Mouse (Mus musculus) kidney, adult 2 months (tissue): Measurements from ENCODE around the gene Amacr. TPM values are rescaled to one million over a fixed set of nuclear protein-coding genes. Genes with fewer than 3 reads are reported as not detected.

Experiments
- DNase-seq: peaks from one replicate; pipeline ENCODE4 v3.0.0; 2021
- H3K27ac ChIP-seq: fragments of 200-500 bp; 2 replicates; pipeline ENCODE4 v1.5.1; 2012; ENCODE audit warnings: low read depth, low read length, control low read depth, inconsistent platforms; ENCODE audit not compliant: insufficient read depth
- H3K27me3 ChIP-seq: fragments of 200-500 bp; replicated peaks from 2 replicates; pipeline ENCODE4 v1.6.1; 2012; ENCODE audit warnings: mild to moderate bottlenecking, moderate library complexity, low read length, inconsistent platforms; ENCODE audit not compliant: control insufficient read depth, insufficient read depth
- H3K36me3 ChIP-seq: fragments of 200-500 bp; 2 replicates; pipeline ENCODE4 v1.6.1; 2012; ENCODE audit warnings: mild to moderate bottlenecking, moderate library complexity, low read length, inconsistent platforms; ENCODE audit not compliant: control insufficient read depth, insufficient read depth
- H3K4me1 ChIP-seq: fragments of 200-500 bp; 2 replicates; pipeline ENCODE4 v1.6.1; 2011; ENCODE audit warnings: low read length; ENCODE audit not compliant: control insufficient read depth, insufficient read depth
- H3K4me3 ChIP-seq: fragments of 200-500 bp; 2 replicates; pipeline ENCODE4 v1.5.1; 2011; ENCODE audit warnings: mild to moderate bottlenecking, low read depth, low read length, control low read depth; ENCODE audit not compliant: insufficient read depth
- CTCF ChIP-seq: fragments of 200-500 bp; conservative IDR thresholded peaks from 2 replicates; pipeline ENCODE4 v1.5.1; 2011; ENCODE audit warnings: low read depth, mild to moderate bottlenecking, control low read depth, low read length, moderate library complexity, mixed read lengths; ENCODE audit not compliant: insufficient read depth, insufficient read length
- POLR2A ChIP-seq: fragments of 200-500 bp; IDR thresholded peaks from one replicate; pipeline ENCODE4 v1.6.1; 2011; ENCODE audit warnings: low read depth, low read length, control low read depth
- WGBS: fragments of 180-500 bp; shearing (Covaris S2); methylation state at CpG from one replicate; pipeline ENCODE4 v1.1.7; 2018; 5-methylcytosine and 5-hydroxymethylcytosine counted together
- polyA plus RNA-seq: library from polyadenylated mRNA; depleted of rRNA; stranded (reverse); fragments of >200 nt; gene quantifications from 2 replicates; pipeline ENCODE4 v1.2.3, GENCODE M21; 2012; rRNA removed

Amacr gene
- 66.9 and 71.9 TPM in 2 replicates for polyA plus RNA-seq

GRCm38 (mm10) chr15:10981377-10982063 is at the start of gene Amacr:
Gene Amacr (plus strand): TSS chr15:10981756.
- under 1% methylated on average over 52 of the region's 52 CpGs for WGBS

GRCm38 (mm10) chr15:10933930-10934329 is 47.6 kb upstream of the Amacr start:
- DNase-seq, result no peak
- Histone ChIP-seq H3K27me3 (no peaks in the 10 kb centered on the region), H3K4me1 (no peaks in the 10 kb centered on the region), H3K27ac (no peak overlapping the region), H3K36me3 (no peaks in the 10 kb centered on the region), H3K4me3 (no peak overlapping the region)
- TF ChIP-seq CTCF (no peak), POLR2A (no peak)
- 79% methylated on average over 1 of the region's 1 CpGs for WGBS

More at GRCm38 (mm10) chr15:10981377-10982063, at the start of gene Amacr:
- Histone ChIP-seq H3K27ac (peak within 1 kb of the TSS; percentile 97), H3K27me3 (no peaks in the 10 kb centered on the region), H3K36me3 (peaks cover 2% of the 10 kb centered on the region; the same call in 1 of the 2 replicates), H3K4me3 (peak within 1 kb of the TSS; percentile 76), H3K4me1 (peaks cover 10% of the 10 kb centered on the region; the same call in 1 of the 2 replicates)
- peak; percentile 93 for DNase-seq
- TF ChIP-seq POLR2A (peak; percentile 96), CTCF (peak; percentile 58)

- H3K27ac ChIP-seq, result no peak overlapping the region
- TF ChIP-seq POLR2A (no peak), CTCF (no peak)
- H3K27me3 ChIP-seq, result no peaks in the 10 kb centered on the region
- DNase-seq, result no peak
- H3K4me1 ChIP-seq, result no peaks in the 10 kb centered on the region
- WGBS, result 77% methylated on average over 15 of the region's 15 CpGs
- H3K4me3 ChIP-seq, result no peak overlapping the region
- no peaks in the 10 kb centered on the region for H3K36me3 ChIP-seq
Observed at GRCm38 (mm10) chr15:10940148-10941108, 41.1 kb upstream of the Amacr start.

GRCm38 (mm10) chr15:10941901-10942300 is 39.7 kb upstream of the Amacr start:
- H3K36me3 ChIP-seq, result no peaks in the 10 kb centered on the region
- 66% methylated on average over 6 of the region's 6 CpGs for WGBS

GRCm38 (mm10) chr15:10947852-10948251 is 33.7 kb upstream of the Amacr start:
- no peak overlapping the region for H3K27ac ChIP-seq
- H3K36me3 ChIP-seq, result no peaks in the 10 kb centered on the region
- TF ChIP-seq CTCF, result no peak
- TF ChIP-seq POLR2A, result no peak
- H3K4me3 ChIP-seq, result no peak overlapping the region
- H3K4me1 ChIP-seq, result peaks cover 9% of the 10 kb centered on the region; the same call in 1 of the 2 replicates
- no peak for DNase-seq
- H3K27me3 ChIP-seq, result no peaks in the 10 kb centered on the region
- WGBS, result 90% methylated on average over 1 of the region's 1 CpGs

More at GRCm38 (mm10) chr15:10941901-10942300, 39.7 kb upstream of the Amacr start:
- Histone ChIP-seq H3K4me1 (no peaks in the 10 kb centered on the region), H3K4me3 (no peak overlapping the region), H3K27ac (no peak overlapping the region), H3K27me3 (no peaks in the 10 kb centered on the region)
- DNase-seq, result no peak
- TF ChIP-seq POLR2A, result no peak
- TF ChIP-seq CTCF, result no peak

- peak within 1 kb of the TSS; percentile 91 for H3K27ac ChIP-seq
Observed at GRCm38 (mm10) chr15:10951951-10952759, 29.4 kb upstream of the Amacr start, which contains the start of gene C1qtnf3. Gene C1qtnf3 (plus strand): TSS chr15:10952332.

More at GRCm38 (mm10) chr15:10951951-10952759, 29.4 kb upstream of the Amacr start, which contains the start of gene C1qtnf3:
- TF ChIP-seq CTCF (no peak), POLR2A (no peak)
- Histone ChIP-seq H3K27me3 (no peaks in the 10 kb centered on the region), H3K36me3 (no peaks in the 10 kb centered on the region), H3K4me1 (peaks cover 29% of the 10 kb centered on the region; the same call in 1 of the 2 replicates), H3K4me3 (peak within 1 kb of the TSS; percentile 35)
- 33% methylated on average over 23 of the region's 23 CpGs for WGBS
- peak; percentile 45 for DNase-seq
